Mouse (Mus musculus): Measurements from ENCODE around the gene Ltc4s. TPM values are rescaled to one million over a fixed set of nuclear protein-coding genes. Genes with fewer than 3 reads are reported as not detected.

Gene Ltc4s
- polyA plus RNA-seq (2012; rRNA removed) = 11.0 and 15.5 TPM in 2 replicates

DNA sequence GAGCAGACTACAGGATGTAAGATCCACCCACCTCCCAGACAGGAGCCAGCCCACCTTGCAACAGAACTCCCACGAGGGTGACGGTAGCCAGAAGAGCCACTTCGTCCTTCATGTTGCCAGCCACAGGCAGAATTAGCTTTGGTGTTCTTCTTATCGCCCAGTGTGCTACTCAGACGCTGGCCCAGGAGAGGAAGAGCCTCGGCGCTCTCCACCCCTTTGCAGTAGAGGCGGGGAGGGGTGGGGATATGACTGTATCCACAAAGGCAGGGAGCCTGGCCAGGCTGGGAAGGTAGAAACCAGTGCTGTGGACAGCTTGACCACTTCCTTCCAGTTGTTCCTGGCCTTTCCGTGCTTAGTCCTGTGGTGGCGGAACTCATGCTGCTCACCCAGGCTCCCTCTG lies at the start of gene Ltc4s:
Gene Ltc4s, minus strand, starts transcription at position 293 of the 400 bp plus-strand sequence.
- TF ChIP-seq CTCF (IDR thresholded peaks at IDR 0.05; ENCODE audit: control insufficient read depth, insufficient read depth, insufficient replicate concordance, low read depth, low read length) (no peak), POLR2A (IDR thresholded peaks at IDR 0.05; ENCODE audit: control insufficient read depth, low read depth, low read length) (no peak)
- no peaks in the 10 kb centered on the region; the same call in 1 of the 2 replicates for H3K27me3 ChIP-seq (ENCODE audit: control insufficient read depth, insufficient read depth, low read length)
- no peak within 1 kb of the TSS for H3K27ac ChIP-seq (ENCODE audit: control insufficient read depth, insufficient read depth, low read depth, low read length)

GRCm38 (mm10) chr11:50286428-50286827 lies 48.0 kb upstream of the Ltc4s start:
- no peak overlapping the region for H3K27ac ChIP-seq (ENCODE audit: control insufficient read depth, insufficient read depth, low read depth, low read length)
- no peaks in the 10 kb centered on the region for H3K27me3 ChIP-seq (ENCODE audit: control insufficient read depth, insufficient read depth, low read length)
- H3K4me3 ChIP-seq (ENCODE audit: control insufficient read depth, low read depth, low read length) = no peak overlapping the region
- H3K36me3 ChIP-seq (ENCODE audit: control insufficient read depth, insufficient read depth, low read length) = no peaks in the 10 kb centered on the region
- no peaks in the 10 kb centered on the region; the same call in 1 of the 2 replicates for H3K4me1 ChIP-seq (ENCODE audit: control insufficient read depth, insufficient read depth, low read length)
- TF ChIP-seq POLR2A (IDR thresholded peaks at IDR 0.05; ENCODE audit: control insufficient read depth, low read depth, low read length) (no peak), CTCF (IDR thresholded peaks at IDR 0.05; ENCODE audit: control insufficient read depth, insufficient read depth, insufficient replicate concordance, low read depth, low read length) (no peak)

More for the DNA sequence above, at the start of gene Ltc4s:
- Histone ChIP-seq H3K36me3 (ENCODE audit: control insufficient read depth, insufficient read depth, low read length) (no peaks in the 10 kb centered on the region), H3K4me1 (ENCODE audit: control insufficient read depth, insufficient read depth, low read length) (peaks cover 16% of the 10 kb centered on the region), H3K4me3 (ENCODE audit: control insufficient read depth, low read depth, low read length) (peak within 1 kb of the TSS; percentile 87)

DNA sequence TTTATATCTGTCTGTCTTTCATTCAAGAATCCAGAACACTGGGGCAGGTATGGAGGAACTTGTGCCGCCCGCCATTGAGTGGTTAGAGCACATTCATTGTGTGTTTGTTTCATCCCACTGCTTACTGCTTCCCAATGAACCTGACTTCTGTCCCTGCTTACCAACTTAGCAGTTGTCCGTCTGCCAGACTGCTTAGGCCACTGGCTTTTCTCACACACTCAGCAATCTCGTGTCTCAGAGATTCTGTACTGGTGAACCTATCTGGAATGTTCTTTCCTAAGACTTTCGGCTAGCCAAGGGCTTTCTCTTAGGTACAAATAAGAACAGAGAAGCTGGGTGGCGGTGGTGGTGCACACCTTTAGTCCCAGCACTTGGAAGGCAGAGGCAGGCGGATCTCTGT lies 47.3 kb upstream of the Ltc4s start:
- Histone ChIP-seq H3K36me3 (ENCODE audit: control insufficient read depth, insufficient read depth, low read length) (no peaks in the 10 kb centered on the region), H3K27ac (ENCODE audit: control insufficient read depth, insufficient read depth, low read depth, low read length) (no peak overlapping the region), H3K4me1 (ENCODE audit: control insufficient read depth, insufficient read depth, low read length) (no peaks in the 10 kb centered on the region; the same call in 1 of the 2 replicates), H3K4me3 (ENCODE audit: control insufficient read depth, low read depth, low read length) (no peak overlapping the region), H3K27me3 (ENCODE audit: control insufficient read depth, insufficient read depth, low read length) (no peaks in the 10 kb centered on the region)
- TF ChIP-seq CTCF (IDR thresholded peaks at IDR 0.05; ENCODE audit: control insufficient read depth, insufficient read depth, insufficient replicate concordance, low read depth, low read length) (no peak), POLR2A (IDR thresholded peaks at IDR 0.05; ENCODE audit: control insufficient read depth, low read depth, low read length) (no peak)

DNA sequence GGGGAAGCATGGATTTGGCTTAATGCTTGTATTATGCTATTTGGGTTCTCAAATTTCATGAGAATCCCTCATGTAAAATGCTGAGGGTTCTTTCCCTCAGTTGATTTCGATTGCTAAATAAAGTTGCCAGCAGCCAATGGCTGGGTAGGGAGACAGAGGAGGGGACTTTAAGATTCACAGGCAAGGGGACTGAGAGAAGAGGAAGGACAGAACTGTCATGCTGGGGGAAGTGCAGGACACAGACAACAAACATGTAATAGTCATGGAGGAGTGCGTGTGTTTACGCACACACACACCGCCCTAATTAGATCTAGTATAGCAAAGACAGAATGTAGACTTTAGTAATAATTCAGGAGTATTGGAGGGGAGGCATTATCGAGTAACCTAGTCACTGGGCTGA lies 46.8 kb upstream of the Ltc4s start:
- Histone ChIP-seq H3K4me1 (ENCODE audit: control insufficient read depth, insufficient read depth, low read length) (no peaks in the 10 kb centered on the region; the same call in 1 of the 2 replicates), H3K27me3 (ENCODE audit: control insufficient read depth, insufficient read depth, low read length) (no peaks in the 10 kb centered on the region), H3K36me3 (ENCODE audit: control insufficient read depth, insufficient read depth, low read length) (no peaks in the 10 kb centered on the region), H3K4me3 (ENCODE audit: control insufficient read depth, low read depth, low read length) (no peak overlapping the region), H3K27ac (ENCODE audit: control insufficient read depth, insufficient read depth, low read depth, low read length) (no peak overlapping the region)
- no peak for TF ChIP-seq CTCF (IDR thresholded peaks at IDR 0.05; ENCODE audit: control insufficient read depth, insufficient read depth, insufficient replicate concordance, low read depth, low read length)
- no peak for TF ChIP-seq POLR2A (IDR thresholded peaks at IDR 0.05; ENCODE audit: control insufficient read depth, low read depth, low read length)

GRCm38 (mm10) chr11:50280053-50280452 lies 41.6 kb upstream of the Ltc4s start:
- Histone ChIP-seq H3K36me3 (ENCODE audit: control insufficient read depth, insufficient read depth, low read length) (no peaks in the 10 kb centered on the region), H3K27me3 (ENCODE audit: control insufficient read depth, insufficient read depth, low read length) (no peaks in the 10 kb centered on the region), H3K27ac (ENCODE audit: control insufficient read depth, insufficient read depth, low read depth, low read length) (no peak overlapping the region), H3K4me1 (ENCODE audit: control insufficient read depth, insufficient read depth, low read length) (no peaks in the 10 kb centered on the region), H3K4me3 (ENCODE audit: control insufficient read depth, low read depth, low read length) (no peak overlapping the region)
- no peak for TF ChIP-seq POLR2A (IDR thresholded peaks at IDR 0.05; ENCODE audit: control insufficient read depth, low read depth, low read length)
- no peak for TF ChIP-seq CTCF (IDR thresholded peaks at IDR 0.05; ENCODE audit: control insufficient read depth, insufficient read depth, insufficient replicate concordance, low read depth, low read length)

DNA sequence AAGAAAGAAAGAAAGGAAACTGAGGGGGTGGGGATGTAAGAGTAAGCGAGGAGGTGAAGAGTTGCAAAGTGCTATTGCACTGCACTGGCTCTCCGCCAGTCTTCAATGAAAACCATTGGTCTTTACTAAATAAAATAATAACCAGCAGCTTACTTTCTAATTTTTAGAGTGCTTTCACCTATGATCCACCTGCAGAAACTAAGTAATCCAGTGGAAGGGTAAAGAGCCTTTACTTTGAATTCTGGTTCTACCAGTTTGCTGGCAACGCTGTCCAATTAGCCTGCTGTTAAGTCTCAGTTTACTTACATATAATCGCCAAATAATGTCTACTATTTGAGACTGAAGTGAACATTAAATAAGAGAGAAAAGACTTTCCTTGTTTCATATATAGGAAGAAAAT lies 40.6 kb upstream of the Ltc4s start:
- TF ChIP-seq POLR2A (IDR thresholded peaks at IDR 0.05; ENCODE audit: control insufficient read depth, low read depth, low read length) (no peak), CTCF (IDR thresholded peaks at IDR 0.05; ENCODE audit: control insufficient read depth, insufficient read depth, insufficient replicate concordance, low read depth, low read length) (no peak)
- no peak overlapping the region for H3K27ac ChIP-seq (ENCODE audit: control insufficient read depth, insufficient read depth, low read depth, low read length)
- H3K4me1 ChIP-seq (ENCODE audit: control insufficient read depth, insufficient read depth, low read length) = no peaks in the 10 kb centered on the region
- no peak overlapping the region for H3K4me3 ChIP-seq (ENCODE audit: control insufficient read depth, low read depth, low read length)
- H3K27me3 ChIP-seq (ENCODE audit: control insufficient read depth, insufficient read depth, low read length) = no peaks in the 10 kb centered on the region
- no peaks in the 10 kb centered on the region for H3K36me3 ChIP-seq (ENCODE audit: control insufficient read depth, insufficient read depth, low read length)

GRCm38 (mm10) chr11:50277706-50278105 lies 39.3 kb upstream of the Ltc4s start:
- H3K4me3 ChIP-seq (ENCODE audit: control insufficient read depth, low read depth, low read length) = no peak overlapping the region
- no peaks in the 10 kb centered on the region for H3K4me1 ChIP-seq (ENCODE audit: control insufficient read depth, insufficient read depth, low read length)
- no peaks in the 10 kb centered on the region for H3K36me3 ChIP-seq (ENCODE audit: control insufficient read depth, insufficient read depth, low read length)
- H3K27ac ChIP-seq (ENCODE audit: control insufficient read depth, insufficient read depth, low read depth, low read length) = no peak overlapping the region
- TF ChIP-seq CTCF (IDR thresholded peaks at IDR 0.05; ENCODE audit: control insufficient read depth, insufficient read depth, insufficient replicate concordance, low read depth, low read length) (no peak), POLR2A (IDR thresholded peaks at IDR 0.05; ENCODE audit: control insufficient read depth, low read depth, low read length) (no peak)
- H3K27me3 ChIP-seq (ENCODE audit: control insufficient read depth, insufficient read depth, low read length) = no peaks in the 10 kb centered on the region

DNA sequence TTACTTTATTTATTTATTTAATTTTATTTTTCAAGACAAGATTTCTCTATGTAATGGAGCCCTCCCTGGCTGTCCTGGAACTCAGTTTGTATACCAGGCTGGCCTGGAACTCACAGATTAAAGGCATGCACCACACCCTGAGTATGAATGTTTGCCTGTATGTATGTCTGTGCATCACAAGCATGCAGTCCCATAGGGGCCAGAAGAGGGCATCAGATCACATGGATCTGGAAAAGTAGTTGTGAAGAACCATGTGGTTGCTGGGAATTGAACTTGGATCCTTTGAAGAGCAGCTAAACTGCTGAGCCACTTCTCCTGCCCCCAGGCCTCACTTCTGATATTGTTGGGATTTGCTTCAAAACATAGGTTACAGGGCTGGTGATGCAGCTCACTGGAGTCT lies 38.6 kb upstream of the Ltc4s start:
- Histone ChIP-seq H3K4me1 (ENCODE audit: control insufficient read depth, insufficient read depth, low read length) (no peaks in the 10 kb centered on the region), H3K4me3 (ENCODE audit: control insufficient read depth, low read depth, low read length) (no peak overlapping the region), H3K27me3 (ENCODE audit: control insufficient read depth, insufficient read depth, low read length) (no peaks in the 10 kb centered on the region), H3K36me3 (ENCODE audit: control insufficient read depth, insufficient read depth, low read length) (no peaks in the 10 kb centered on the region), H3K27ac (ENCODE audit: control insufficient read depth, insufficient read depth, low read depth, low read length) (no peak overlapping the region)
- TF ChIP-seq CTCF (IDR thresholded peaks at IDR 0.05; ENCODE audit: control insufficient read depth, insufficient read depth, insufficient replicate concordance, low read depth, low read length) (no peak), POLR2A (IDR thresholded peaks at IDR 0.05; ENCODE audit: control insufficient read depth, low read depth, low read length) (no peak)

Data from testis, adult 2 months (tissue).